Mouse (Mus musculus): ENCODE data around the gene Gja6. TPM values are rescaled to one million over a fixed set of nuclear protein-coding genes. Genes with fewer than 3 reads are reported as not detected.

Gene Gja6
- total and polyA plus RNA-seq, 2 experiments from 2014 or later, result 0.07 to 0.33 TPM

DNA sequence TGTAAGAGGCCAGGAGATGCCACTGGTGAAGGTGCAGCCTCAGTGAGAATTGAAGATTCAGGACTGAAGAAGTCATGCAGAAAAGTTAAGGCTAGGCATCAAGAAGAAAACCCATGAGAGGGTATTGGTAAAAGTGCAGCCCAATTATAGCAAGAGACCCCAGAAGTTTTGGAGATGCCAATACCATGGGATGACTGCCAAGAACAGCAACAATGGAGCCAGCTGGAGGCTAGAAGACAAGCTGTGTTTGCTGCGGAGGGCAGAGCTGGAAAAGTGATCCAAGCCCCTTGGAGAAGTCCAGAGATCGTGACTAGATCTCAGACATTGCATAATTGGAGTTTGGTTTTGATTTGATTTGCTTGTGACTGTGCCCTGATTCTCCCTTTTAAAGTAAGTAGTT, 20.6 kb downstream of the Gja6 start:
- Histone ChIP-seq H3K4me3 (ENCODE audit: low read depth, low read length) (no peak overlapping the region), H3K9ac (replicated peaks; ENCODE audit: low read length, poor library complexity, severe bottlenecking) (no peak overlapping the region), H3K27ac (ENCODE audit: low read depth, low read length) (no peak overlapping the region), H3K36me3 (ENCODE audit: insufficient read depth, low read length) (no peaks in the 10 kb centered on the region), H3K4me2 (ENCODE audit: low read depth, low read length, poor library complexity, severe bottlenecking) (no peak overlapping the region), H3K9me3 (ENCODE audit: low read length) (no peaks in the 10 kb centered on the region), H3K27me3 (ENCODE audit: insufficient read depth, low read length) (no peaks in the 10 kb centered on the region), H3K4me1 (ENCODE audit: insufficient read depth, low read length) (no peaks in the 10 kb centered on the region)
- DNase-seq (ENCODE audit: low spot score) (no peak), ATAC-seq (ENCODE audit: low FRiP score) (no peak)
- TF ChIP-seq CTCF (IDR thresholded peaks at IDR 0.05), result no peak
- 58% methylated on average over 2 of the region's 2 CpGs for WGBS

DNA sequence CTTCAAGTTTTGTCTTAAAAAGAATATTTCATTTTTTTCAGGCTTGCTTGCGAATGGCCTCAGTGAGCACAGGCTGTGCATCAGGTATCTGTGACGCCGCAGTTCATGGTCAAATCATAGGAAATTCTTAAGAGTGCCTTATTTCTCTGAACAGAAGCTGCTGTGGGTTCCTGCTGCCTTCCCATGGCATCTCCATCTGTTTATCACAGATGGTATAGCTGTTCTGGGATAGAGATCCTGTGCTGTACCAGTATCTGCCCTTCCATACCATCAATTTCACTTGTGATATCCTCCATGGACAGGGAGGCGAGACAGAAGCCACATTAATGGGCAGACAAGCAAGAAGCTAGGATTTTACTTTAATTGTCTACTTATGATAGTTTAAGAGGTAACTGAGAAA, 40.3 kb downstream of the Gja6 start:
- H3K4me2 ChIP-seq (ENCODE audit: low read depth, low read length, poor library complexity, severe bottlenecking), result no peak overlapping the region
- no peaks in the 10 kb centered on the region for H3K9me3 ChIP-seq (ENCODE audit: low read length)
- 85% methylated on average over 4 of the region's 4 CpGs for WGBS
- H3K36me3 ChIP-seq (ENCODE audit: insufficient read depth, low read length), result no peaks in the 10 kb centered on the region
- no peaks in the 10 kb centered on the region; the same call in 1 of the 2 replicates for H3K27me3 ChIP-seq (ENCODE audit: insufficient read depth, low read length)
- H3K27ac ChIP-seq (ENCODE audit: low read depth, low read length), result no peak overlapping the region
- no peak for TF ChIP-seq CTCF (IDR thresholded peaks at IDR 0.05)
- H3K4me1 ChIP-seq (ENCODE audit: insufficient read depth, low read length), result no peaks in the 10 kb centered on the region
- H3K9ac ChIP-seq (replicated peaks; ENCODE audit: low read length, poor library complexity, severe bottlenecking), result no peak overlapping the region
- H3K4me3 ChIP-seq (ENCODE audit: low read depth, low read length), result no peak overlapping the region
- DNase-seq (ENCODE audit: low spot score), result peak; percentile 24
- no peak for ATAC-seq (ENCODE audit: low FRiP score)

DNA sequence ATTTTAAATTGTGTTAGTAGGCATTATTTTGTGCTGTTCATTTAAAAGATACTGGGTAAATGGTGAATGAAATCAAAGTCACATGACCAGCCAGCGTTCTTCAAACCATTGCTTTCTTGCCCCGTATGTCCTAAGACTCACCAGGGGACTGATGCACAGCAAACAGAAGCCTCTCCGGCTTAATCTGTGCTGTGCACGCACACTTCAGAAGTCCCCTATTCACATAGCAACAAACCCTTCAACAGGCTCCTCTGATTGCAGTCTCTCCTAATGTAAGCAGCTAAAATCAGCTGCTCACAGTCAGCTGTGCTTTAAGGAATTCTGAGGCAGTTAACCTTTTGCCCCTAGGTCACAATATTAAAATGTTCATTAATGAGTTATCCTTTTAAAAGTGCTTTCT, 41.8 kb downstream of the Gja6 start:
- no peaks in the 10 kb centered on the region for H3K4me1 ChIP-seq (ENCODE audit: insufficient read depth, low read length)
- ATAC-seq (ENCODE audit: low FRiP score) (no peak), DNase-seq (ENCODE audit: low spot score) (no peak)

DNA sequence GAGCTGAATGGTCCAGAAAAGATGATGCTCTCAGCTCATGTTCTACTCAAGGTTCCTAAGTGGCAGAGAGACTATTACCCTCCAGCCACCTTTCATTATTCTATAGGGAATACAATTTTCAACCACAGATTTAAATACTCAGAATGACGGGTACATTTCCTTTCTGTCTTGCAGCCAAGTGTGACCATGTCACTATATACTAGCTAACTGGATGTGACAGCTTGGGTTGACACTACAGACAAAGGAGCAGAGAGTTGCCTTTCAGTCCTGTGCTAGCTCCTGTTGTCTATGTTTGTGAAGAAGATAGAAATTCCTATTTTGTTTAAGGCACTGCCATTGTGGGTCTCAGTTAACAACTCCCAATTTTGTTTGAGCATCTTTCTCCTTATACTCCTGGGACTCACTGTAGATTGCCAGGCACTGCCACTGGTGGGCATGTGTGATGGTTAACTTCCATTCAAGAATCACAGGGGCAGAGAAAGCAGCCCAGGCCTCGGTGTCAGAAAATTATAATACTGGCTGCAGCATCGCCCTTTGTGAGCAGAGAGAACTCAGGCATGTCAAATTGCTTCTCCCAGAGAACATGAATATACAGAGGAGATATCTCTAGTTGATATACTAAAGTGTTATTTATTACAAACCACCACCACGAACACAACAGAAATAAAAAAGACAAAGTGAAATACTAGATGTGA, 43.0 kb downstream of the Gja6 start:
- H3K9ac ChIP-seq (replicated peaks; ENCODE audit: low read length, poor library complexity, severe bottlenecking), result no peak overlapping the region
- DNase-seq (ENCODE audit: low spot score), result no peak
- H3K36me3 ChIP-seq (ENCODE audit: insufficient read depth, low read length), result no peaks in the 10 kb centered on the region
- no peak overlapping the region for H3K27ac ChIP-seq (ENCODE audit: low read depth, low read length)
- no peak overlapping the region for H3K4me3 ChIP-seq (ENCODE audit: low read depth, low read length)
- no peaks in the 10 kb centered on the region for H3K4me1 ChIP-seq (ENCODE audit: insufficient read depth, low read length)
- H3K4me2 ChIP-seq (ENCODE audit: low read depth, low read length, poor library complexity, severe bottlenecking), result no peak overlapping the region
- ATAC-seq (ENCODE audit: low FRiP score), result no peak
- TF ChIP-seq CTCF (IDR thresholded peaks at IDR 0.05), result no peak
- H3K9me3 ChIP-seq (ENCODE audit: low read length), result no peaks in the 10 kb centered on the region
- WGBS, result 35% methylated on average over 4 of the region's 4 CpGs
- H3K27me3 ChIP-seq (ENCODE audit: insufficient read depth, low read length), result no peaks in the 10 kb centered on the region; the same call in 1 of the 2 replicates

More for the DNA sequence above, 41.8 kb downstream of the Gja6 start:
- no peak overlapping the region for H3K27ac ChIP-seq (ENCODE audit: low read depth, low read length)
- no peak overlapping the region for H3K9ac ChIP-seq (replicated peaks; ENCODE audit: low read length, poor library complexity, severe bottlenecking)
- H3K9me3 ChIP-seq (ENCODE audit: low read length), result no peaks in the 10 kb centered on the region
- H3K36me3 ChIP-seq (ENCODE audit: insufficient read depth, low read length), result no peaks in the 10 kb centered on the region
- 43% methylated on average over 4 of the region's 4 CpGs for WGBS
- H3K4me3 ChIP-seq (ENCODE audit: low read depth, low read length), result no peak overlapping the region
- H3K4me2 ChIP-seq (ENCODE audit: low read depth, low read length, poor library complexity, severe bottlenecking), result no peak overlapping the region
- no peaks in the 10 kb centered on the region; the same call in 1 of the 2 replicates for H3K27me3 ChIP-seq (ENCODE audit: insufficient read depth, low read length)
- TF ChIP-seq CTCF (IDR thresholded peaks at IDR 0.05), result no peak

Other genes with a start within 250 kb of the Gja6 start
- gene Ppef1, start 171.3 kb downstream of the Gja6 start, total RNA-seq (2014; rRNA removed), result 0.22 and 0.33 TPM in 2 replicates
- 0.84 and 1.1 TPM in 2 replicates for gene Ppef1, start 171.3 kb downstream of the Gja6 start, polyA plus RNA-seq (2015; fragmentation: Nextera tagmentation; extraction: Ambion mirVana)
- gene Rs1, start 139.0 kb downstream of the Gja6 start, total RNA-seq (2014; rRNA removed), result not detected in 2 replicates
- gene Rs1, start 139.0 kb downstream of the Gja6 start, polyA plus RNA-seq (2015; fragmentation: Nextera tagmentation; extraction: Ambion mirVana), result 0.02 TPM in 1 of 2 replicates, not detected in the other
- 15.4 and 18.3 TPM in 2 replicates for gene Cdkl5, start 87.7 kb upstream of the Gja6 start, total RNA-seq (2014; rRNA removed)
- 3.4 and 3.7 TPM in 2 replicates for gene Cdkl5, start 87.7 kb upstream of the Gja6 start, polyA plus RNA-seq (2015; fragmentation: Nextera tagmentation; extraction: Ambion mirVana)
- gene Scml2, start 210.1 kb upstream of the Gja6 start, total RNA-seq (2014; rRNA removed), result 4.7 TPM in 2 replicates
- 1.9 and 2.1 TPM in 2 replicates for gene Scml2, start 210.1 kb upstream of the Gja6 start, polyA plus RNA-seq (2015; fragmentation: Nextera tagmentation; extraction: Ambion mirVana)

Data from midbrain, postnatal 0 days (tissue).